Mouse (Mus musculus) heart, postnatal 14 days (tissue): ENCODE measurements around the gene Rps9. TPM values are rescaled to one million over a fixed set of nuclear protein-coding genes. Genes with fewer than 3 reads are reported as not detected.

ENCODE experiments used
- DNase-seq, 2 experiments: peaks; one replicate each; pipeline ENCODE4 v3.0.0; 2021 to 2022
- intact Hi-C: fragments of 180-260 bp; cut with DNase I; formaldehyde crosslinking; loops from one replicate; pipeline ENCODE4 v1.15.1; 2025
- long read RNA-seq, 2 experiments: library from polyadenylated mRNA; stranded (forward); transcript quantifications; one replicate each; pipeline ENCODE4 v2.0.0; 2021
- total RNA-seq, 2 experiments: library from RNA; stranded (reverse); gene quantifications; 2 replicates each; pipeline ENCODE4 v1.2.3; 2021

The Rps9 gene
- 100 to 1,000 TPM; 628 to 698 TPM for total RNA-seq
- long read RNA-seq, experiment 1, transcript Rps9-201 (5 exons, 751 nt), result major isoform, 197 of 221 reads
- long read RNA-seq, experiment 1, transcript Rps9-204 (4 exons, 914 nt), result minor isoform, 10 of 221 reads
- long read RNA-seq, experiment 1, partial matches to known transcripts, result 11 of 221 reads
- long read RNA-seq, experiment 1, other reads (novel, unspliced or antisense), result 2 of 221 reads
- long read RNA-seq, experiment 2, transcript Rps9-201 (5 exons, 751 nt), result major isoform, 177 of 198 reads
- long read RNA-seq, experiment 2, transcript Rps9-204 (4 exons, 914 nt), result minor isoform, 8 of 198 reads
- long read RNA-seq, experiment 2, partial matches to known transcripts, result 9 of 198 reads
- long read RNA-seq, experiment 2, other reads (novel, unspliced or antisense), result 4 of 198 reads

- intact Hi-C loops, result loop anchor here (5.0 kb wide), 1 partner anchor 72 kb away; no protein-coding TSS in a partner anchor
- peak; percentile 96 to 97 for DNase-seq
Observed at GRCm38 (mm10) chr7:3703879-3704441, at the start of gene Rps9. Gene Rps9 (plus strand): TSS chr7:3703993.

GRCm38 (mm10) chr7:3656966-3657365 is 46.8 kb upstream of the Rps9 start:
- intact Hi-C loops, result no loop called here
- no peak for DNase-seq

- intact Hi-C loops, result no loop called here
- no peak for DNase-seq
Observed at GRCm38 (mm10) chr7:3658578-3658977, 45.2 kb upstream of the Rps9 start.

- intact Hi-C loops, result loop anchor here (5.0 to 10.0 kb wide), 2 partner anchors 57 to 480 kb away; no protein-coding TSS in a partner anchor
- peak in 1 of 2 experiments; percentile 23 for DNase-seq
Observed at GRCm38 (mm10) chr7:3664524-3665214, 39.1 kb upstream of the Rps9 start.

GRCm38 (mm10) chr7:3665215-3666114 is 38.3 kb upstream of the Rps9 start, which contains the start of gene Leng1:
Gene Leng1 (minus strand): TSS chr7:3665840.
- intact Hi-C loops, result loop anchor here (5.0 to 10.0 kb wide), 2 partner anchors 58 to 479 kb away; no protein-coding TSS in a partner anchor
- peak; percentile 94 to 96 for DNase-seq

- DNase-seq, result no peak
Observed at GRCm38 (mm10) chr7:3666921-3667391, 36.8 kb upstream of the Rps9 start.

GRCm38 (mm10) chr7:3674507-3675227 is 29.1 kb upstream of the Rps9 start:
- intact Hi-C loops, result loop anchor here (2.0 to 5.0 kb wide), 3 partner anchors 16 to 798 kb away; no protein-coding TSS in a partner anchor
- DNase-seq, result peak; percentile 84 to 93

More at GRCm38 (mm10) chr7:3666921-3667391, 36.8 kb upstream of the Rps9 start:
- intact Hi-C loops, result loop anchor here (5.0 to 10.0 kb wide), 2 partner anchors 60 to 478 kb away; no protein-coding TSS in a partner anchor

- intact Hi-C loops, result loop anchor here (2.0 kb wide), 1 partner anchor 16 kb away; no protein-coding TSS in a partner anchor
- no peak for DNase-seq
Observed at GRCm38 (mm10) chr7:3675228-3675548, 28.6 kb upstream of the Rps9 start.

- intact Hi-C loops, result no loop called here
- DNase-seq, result no peak
Observed at GRCm38 (mm10) chr7:3676371-3676770, 27.4 kb upstream of the Rps9 start.

GRCm38 (mm10) chr7:3677342-3677741 is 26.5 kb upstream of the Rps9 start, which contains the start of gene Tmc4:
Gene Tmc4 (minus strand): TSS chr7:3677553.
- DNase-seq, result no peak
- intact Hi-C loops, result no loop called here

- intact Hi-C loops, result no loop called here
- DNase-seq, result no peak
Observed at GRCm38 (mm10) chr7:3683908-3684550, 19.8 kb upstream of the Rps9 start.

GRCm38 (mm10) chr7:3684698-3685097 is 19.1 kb upstream of the Rps9 start:
- intact Hi-C loops, result no loop called here
- DNase-seq, result no peak

- DNase-seq, result no peak
- intact Hi-C loops, result no loop called here
Observed at GRCm38 (mm10) chr7:3685400-3686187, 18.2 kb upstream of the Rps9 start.

GRCm38 (mm10) chr7:3691919-3692318 is 11.9 kb upstream of the Rps9 start:
- intact Hi-C loops, result loop anchor here (2.0 kb wide), 2 partner anchors 17 to 47 kb away; partner anchors contain the start of gene Cnot3
- DNase-seq, result no peak

- intact Hi-C loops, result loop anchor here (2.0 kb wide), 1 partner anchor 48 kb away; the partner anchor contains the start of gene Cnot3
- DNase-seq, result no peak
Observed at GRCm38 (mm10) chr7:3692382-3692986, 11.3 kb upstream of the Rps9 start, which contains the start of gene Tsen34. Gene Tsen34 (plus strand): TSS chr7:3692863.

GRCm38 (mm10) chr7:3692987-3693808 is 10.6 kb upstream of the Rps9 start, which contains the start of gene Mboat7:
Gene Mboat7 (minus strand): TSS chr7:3693523.
- intact Hi-C loops, result loop anchor here (2.0 kb wide), 1 partner anchor 48 kb away; the partner anchor contains the start of gene Cnot3
- peak; percentile 93 to 94 for DNase-seq
